Mouse (Mus musculus): Measurements from ENCODE around the gene Tectb.
"Not testable (repeated sequence)": the region's sequence is repeated elsewhere in the genome, so short reads cannot be mapped to it uniquely, and the experiment has no call there.

Gene Tectb

GRCm38 (mm10) chr19:55165183-55165865 lies 15.2 kb upstream of the Tectb start:
- DNase-seq (ENCODE audit: low spot score): no peak

GRCm38 (mm10) chr19:55165954-55166353 lies 14.6 kb upstream of the Tectb start:
- no peak for DNase-seq (ENCODE audit: low spot score)

- DNase-seq (ENCODE audit: low spot score): no peak
Measured at GRCm38 (mm10) chr19:55166741-55167140, 13.8 kb upstream of the Tectb start.

GRCm38 (mm10) chr19:55167741-55168140 lies 12.8 kb upstream of the Tectb start:
- DNase-seq (ENCODE audit: low spot score): no peak

DNA sequence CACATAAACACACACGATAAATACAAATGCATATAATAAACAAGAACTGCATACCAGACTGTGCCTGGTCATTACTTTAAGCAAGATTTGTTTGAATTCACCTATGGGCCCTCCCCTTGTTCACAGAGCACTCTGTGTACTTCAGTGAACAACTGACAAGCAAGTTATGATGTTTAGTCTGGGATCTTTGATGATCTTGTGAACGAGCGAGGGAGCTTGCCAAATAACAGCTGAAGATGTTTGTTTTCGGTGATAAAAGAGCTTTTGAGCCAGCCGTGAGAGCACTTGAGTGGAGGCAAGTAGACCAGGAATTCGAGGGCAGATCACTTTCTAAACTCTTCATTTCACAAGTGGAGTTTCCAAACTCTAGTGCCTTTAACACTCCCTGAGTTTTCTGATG lies 12.2 kb upstream of the Tectb start:
- no peak for DNase-seq (ENCODE audit: low spot score)

- DNase-seq (ENCODE audit: low spot score): not testable (repeated sequence)
Measured at GRCm38 (mm10) chr19:55169236-55169729, 11.2 kb upstream of the Tectb start.

DNA sequence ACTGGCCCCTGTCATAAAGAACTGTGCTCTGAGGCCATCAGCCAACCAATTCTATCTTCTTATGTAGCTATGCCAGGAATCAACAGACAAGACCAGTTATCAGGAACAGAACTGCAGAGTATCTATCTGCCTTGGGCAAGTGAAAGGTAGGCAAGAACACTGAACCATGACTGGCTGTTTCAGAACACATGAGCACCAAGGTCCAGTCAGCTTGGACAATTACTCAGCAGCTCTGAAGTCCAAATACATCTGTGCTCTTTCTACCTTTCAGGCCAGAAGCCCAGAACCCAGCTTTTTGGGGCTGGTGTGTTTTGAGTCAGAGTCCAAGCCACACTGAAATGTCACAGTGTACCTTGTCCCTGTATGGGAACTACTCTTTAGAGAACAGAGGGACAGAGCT lies 10.1 kb upstream of the Tectb start:
- DNase-seq (ENCODE audit: low spot score): no peak

GRCm38 (mm10) chr19:55171585-55171984 lies 8.9 kb upstream of the Tectb start:
- DNase-seq (ENCODE audit: low spot score): no peak

- no peak for DNase-seq (ENCODE audit: low spot score)
Measured at GRCm38 (mm10) chr19:55177143-55177542, 3.4 kb upstream of the Tectb start.

DNA sequence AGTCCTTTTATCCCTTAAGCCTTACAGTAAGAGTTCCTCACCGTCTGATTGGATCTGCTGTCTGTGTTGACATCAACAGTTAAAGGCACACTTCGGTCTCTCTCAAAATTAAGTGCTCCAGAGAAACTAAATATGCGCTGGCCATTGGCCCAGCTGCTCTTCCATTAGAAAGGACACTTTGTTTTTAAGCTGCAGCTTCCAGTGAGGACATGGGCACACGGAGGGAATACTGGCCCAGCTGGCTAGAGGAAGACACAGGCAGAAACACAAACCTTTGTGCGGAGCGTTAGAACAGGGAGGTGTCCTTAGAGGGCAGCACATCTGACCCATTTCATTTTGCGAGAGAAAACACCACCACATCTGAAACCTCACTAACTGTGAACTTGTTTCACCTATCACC lies 3.9 kb downstream of the Tectb start:
- DNase-seq (ENCODE audit: low spot score): no peak

DNA sequence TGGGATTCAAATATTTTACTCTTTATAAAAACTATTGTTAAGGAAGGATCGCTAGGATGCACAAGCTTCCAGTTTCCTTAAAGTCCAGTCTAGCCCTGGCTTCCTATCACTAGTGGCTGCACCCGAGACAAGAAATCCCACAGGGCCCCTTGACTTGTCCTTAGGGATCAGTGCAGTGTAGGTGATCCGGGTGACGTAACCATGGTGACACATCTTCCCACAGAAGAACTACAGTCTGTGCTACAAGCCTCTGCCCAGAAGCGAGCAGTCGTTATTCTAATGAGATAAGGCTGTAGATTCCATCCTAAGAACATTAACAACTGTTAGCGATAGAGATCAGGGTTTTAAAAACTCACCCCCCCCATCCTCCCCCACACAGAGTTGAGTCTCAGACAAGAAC lies 4.5 kb downstream of the Tectb start:
- DNase-seq (ENCODE audit: low spot score): no peak

DNA sequence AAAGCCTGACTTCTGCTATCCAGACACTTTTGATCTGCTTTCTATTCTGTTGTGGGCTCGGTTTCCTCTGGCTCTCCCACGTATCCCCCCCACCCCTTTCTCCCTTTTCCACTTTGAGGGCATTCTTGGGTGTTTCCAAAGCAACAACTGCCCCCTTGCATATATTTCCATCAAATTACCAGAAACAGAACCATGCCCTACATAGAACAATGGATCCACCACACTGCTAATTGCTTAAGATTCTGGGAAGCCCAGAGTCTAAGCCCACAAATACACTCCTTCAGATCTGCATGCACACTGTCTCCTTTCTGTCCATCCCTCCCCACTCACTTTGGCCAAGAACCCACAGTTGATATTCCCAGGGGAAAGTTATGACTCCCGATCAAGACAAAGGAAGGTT lies 5.1 kb downstream of the Tectb start:
- no peak for DNase-seq (ENCODE audit: low spot score)

DNA sequence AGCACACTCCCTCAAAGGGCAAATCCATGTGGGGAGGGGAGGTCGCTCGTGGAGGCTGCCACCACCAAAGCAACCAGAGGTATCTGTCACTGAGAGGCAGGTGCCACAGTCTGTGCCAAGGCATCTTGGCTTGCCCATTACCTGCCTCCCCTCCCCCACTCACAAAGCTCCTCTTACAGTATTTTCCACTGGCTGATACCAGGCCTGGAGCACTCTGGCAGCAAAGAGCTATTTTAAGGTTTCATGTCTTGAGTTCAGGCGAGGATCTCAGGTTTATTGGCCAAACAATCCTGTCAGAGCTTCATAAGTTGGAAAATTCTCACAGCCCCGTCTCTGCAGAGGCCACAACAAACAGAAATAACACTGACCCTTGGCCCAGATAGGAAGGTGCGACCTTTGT lies 9.5 kb downstream of the Tectb start:
- DNase-seq (ENCODE audit: low spot score): no peak

GRCm38 (mm10) chr19:55191596-55191995 lies 11.1 kb downstream of the Tectb start:
- DNase-seq (ENCODE audit: low spot score): no peak

GRCm38 (mm10) chr19:55192254-55192945 lies 11.9 kb downstream of the Tectb start:
- no peak for DNase-seq (ENCODE audit: low spot score)

GRCm38 (mm10) chr19:55193717-55194394 lies 13.3 kb downstream of the Tectb start:
- DNase-seq (ENCODE audit: low spot score): no peak

DNA sequence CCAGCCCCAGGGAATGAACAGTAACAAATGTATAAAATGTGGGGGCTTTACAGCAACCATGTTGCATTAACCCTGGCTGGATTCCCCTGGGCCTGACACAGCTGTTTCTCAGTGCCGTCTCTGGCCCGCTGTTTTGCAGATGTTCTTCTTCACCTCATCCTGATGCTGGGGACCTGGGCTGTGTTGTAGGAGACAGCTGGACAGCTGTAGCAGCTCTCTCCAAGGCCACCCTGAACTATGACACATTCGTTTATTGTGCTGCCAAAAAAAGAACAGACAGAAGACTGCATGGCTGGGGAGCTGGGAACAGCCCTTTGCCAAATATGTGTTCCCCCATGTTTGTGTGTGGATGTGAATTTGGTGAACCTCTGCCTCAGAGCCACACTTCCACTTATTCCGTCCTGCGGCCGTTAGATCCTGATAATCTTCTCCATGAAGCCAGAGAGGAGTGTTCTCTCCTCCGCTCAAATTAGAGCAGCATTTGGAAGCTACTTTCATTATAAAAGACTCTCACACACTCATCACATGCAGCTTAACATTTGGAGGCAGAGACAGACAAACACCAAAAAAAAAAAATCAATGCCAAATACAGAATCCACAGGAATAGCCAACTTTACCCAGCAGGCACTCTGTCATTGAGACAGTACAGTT lies 14.1 kb downstream of the Tectb start:
- no peak for DNase-seq (ENCODE audit: low spot score)

GRCm38 (mm10) chr19:55195574-55195973 lies 15.0 kb downstream of the Tectb start:
- no peak for DNase-seq (ENCODE audit: low spot score)

- DNase-seq (ENCODE audit: low spot score): no peak
Measured at GRCm38 (mm10) chr19:55198303-55198702, 17.8 kb downstream of the Tectb start.

DNA sequence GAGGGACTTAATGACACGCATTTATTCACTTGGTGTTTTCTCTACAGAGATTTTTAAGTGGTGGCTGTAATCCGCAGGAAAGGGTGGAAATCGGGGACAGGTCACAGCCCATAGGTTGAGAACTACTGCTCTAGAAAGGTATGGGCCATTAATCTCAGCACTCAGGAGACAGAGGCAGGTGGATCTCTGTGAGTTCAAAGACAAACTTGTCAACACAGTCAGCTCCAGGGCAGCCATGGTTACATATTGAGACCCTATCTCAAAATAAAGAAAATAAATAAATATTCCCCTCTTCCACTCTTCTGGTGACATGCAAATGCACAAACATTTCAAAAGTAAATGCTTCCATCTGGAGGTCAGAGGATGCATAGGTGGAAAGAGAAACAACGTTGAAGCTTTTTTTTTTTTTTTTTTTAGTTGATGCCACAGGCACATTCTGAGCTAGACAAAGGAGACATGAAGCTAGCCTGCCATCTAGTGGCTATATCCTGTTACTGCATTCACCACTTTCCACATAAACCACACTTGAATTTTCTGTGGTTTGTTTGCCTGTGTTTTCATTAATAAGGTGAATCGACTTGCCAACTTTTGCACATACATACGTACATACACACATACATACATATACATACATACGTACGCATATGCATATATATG lies 26.1 kb downstream of the Tectb start:
- DNase-seq (ENCODE audit: low spot score): no peak

DNA sequence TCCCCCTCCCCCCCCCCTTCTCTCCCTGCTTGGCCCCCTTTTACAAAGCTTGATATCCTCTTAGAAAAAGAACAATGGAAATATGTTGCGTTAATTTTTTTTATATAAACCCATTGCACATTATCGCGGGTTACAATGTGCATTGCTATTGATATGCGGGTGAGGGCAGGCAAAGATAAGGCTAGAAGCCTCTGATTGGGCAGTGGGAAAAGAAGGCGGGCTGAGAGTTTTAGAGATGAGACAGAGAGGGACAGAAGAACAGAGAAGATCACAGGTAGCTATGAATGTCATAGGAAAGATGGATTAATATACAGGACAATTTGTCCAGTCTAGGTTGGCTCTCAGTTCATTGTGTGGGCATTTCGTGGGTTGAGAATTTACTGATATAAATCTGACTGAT lies 26.7 kb downstream of the Tectb start:
- peak; percentile 19 for DNase-seq (ENCODE audit: low spot score)

All from spleen, adult 12 weeks (tissue).